8 mouse cellular contexts compared by ENCODE assay signal in the genomic region with DNA sequence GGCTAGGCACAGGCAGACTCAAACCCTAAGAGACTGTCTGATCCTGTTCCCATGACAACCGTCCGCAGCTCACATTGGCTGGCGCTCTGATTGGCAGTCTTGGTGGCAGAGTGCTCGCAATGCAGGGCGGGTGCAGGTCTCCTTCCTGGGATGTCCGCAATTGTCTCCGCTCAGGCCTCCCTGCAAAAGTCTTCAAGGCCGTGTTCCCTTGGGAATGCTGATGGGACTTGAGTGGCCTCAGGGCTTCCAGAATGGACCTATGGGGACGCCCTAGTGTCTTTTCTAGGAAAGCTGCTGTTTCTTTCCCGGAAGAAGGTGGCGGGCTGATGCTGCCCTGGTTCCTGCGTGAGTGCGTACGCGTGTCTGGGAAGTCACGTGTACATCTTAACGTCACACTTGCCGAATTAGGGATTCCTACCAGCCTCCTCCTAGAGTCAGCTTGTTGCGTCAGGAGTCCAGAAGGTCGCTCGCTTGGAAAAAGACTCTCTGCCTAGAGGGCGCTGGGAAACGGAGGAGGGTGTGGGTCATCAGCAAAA.
DNase-seq lines count a peak whose midpoint lies in the region; ATAC-seq lines count a peak whose summit lies in the region.

No protein-coding gene starts in this region.

- H3K9me3 ChIP-seq in forebrain, embryonic 11.5 days (ENCODE audit: control insufficient read depth, low read length), result no peaks in the 10 kb centered on the region
- peaks cover 7% of the 10 kb centered on the region for H3K9me3 ChIP-seq in heart, embryonic 16.5 days (replicated peaks; ENCODE audit: control insufficient read depth, low read length)
- H3K9me3 ChIP-seq in liver, embryonic 12.5 days (replicated peaks), result 0 out of 2 replicates have a peak, but pooled peaks cover 2% of the 10 kb centered on the region
- H3K9me3 ChIP-seq in stomach, embryonic 14.5 days (ENCODE audit: control insufficient read depth, low read depth, low read length), result no peaks in the 10 kb centered on the region

- peak overlapping the region; percentile 53 for H3K4me3 ChIP-seq in brown adipose tissue, adult 24 weeks (ENCODE audit: insufficient read depth, low read depth, low read length)
- peak overlapping the region; percentile 41 for H3K4me3 ChIP-seq in forebrain, embryonic 11.5 days (ENCODE audit: low read depth, low read length)
- peak overlapping the region; percentile 60 for H3K4me3 ChIP-seq in heart, embryonic 16.5 days (ENCODE audit: low read length)
- H3K4me3 ChIP-seq in liver, embryonic 12.5 days, result peak overlapping the region; percentile 46
- peak overlapping the region; percentile 39 for H3K4me3 ChIP-seq in stomach, embryonic 14.5 days (ENCODE audit: low read depth, low read length)

- H3K4me1 ChIP-seq in brown adipose tissue, adult 24 weeks (ENCODE audit: control insufficient read depth, insufficient read depth, insufficient read length, low read length), result no peaks in the 10 kb centered on the region
- no peaks in the 10 kb centered on the region for H3K4me1 ChIP-seq in forebrain, embryonic 11.5 days (replicated peaks; ENCODE audit: control insufficient read depth, insufficient read depth, low read length)
- peaks cover 25% of the 10 kb centered on the region for H3K4me1 ChIP-seq in heart, embryonic 16.5 days (ENCODE audit: control insufficient read depth, insufficient read depth, low read length)
- peaks cover 7% of the 10 kb centered on the region; the same call in 1 of the 2 replicates for H3K4me1 ChIP-seq in liver, embryonic 12.5 days
- H3K4me1 ChIP-seq in stomach, embryonic 14.5 days (ENCODE audit: control insufficient read depth, insufficient read depth, low read length), result no peaks in the 10 kb centered on the region

- H3K27ac ChIP-seq in brown adipose tissue, adult 24 weeks (replicated peaks; ENCODE audit: low read depth, low read length), result no peak overlapping the region; the same call in 1 of the 2 replicates
- no peak overlapping the region for H3K27ac ChIP-seq in forebrain, embryonic 11.5 days (ENCODE audit: low read depth, low read length)
- H3K27ac ChIP-seq in heart, embryonic 16.5 days (ENCODE audit: low read length), result peak overlapping the region; percentile 95
- no peak overlapping the region for H3K27ac ChIP-seq in liver, embryonic 12.5 days
- peak overlapping the region; percentile 33; the same call in 1 of the 2 replicates for H3K27ac ChIP-seq in stomach, embryonic 14.5 days (ENCODE audit: low read length)

- H3K9ac ChIP-seq in forebrain, embryonic 11.5 days (ENCODE audit: low read length), result peak overlapping the region; percentile 60
- H3K9ac ChIP-seq in heart, embryonic 16.5 days (ENCODE audit: low read length), result peak overlapping the region; percentile 73
- no peak overlapping the region for H3K9ac ChIP-seq in liver, embryonic 12.5 days
- H3K9ac ChIP-seq in stomach, embryonic 14.5 days (replicated peaks; ENCODE audit: low read depth, low read length), result peak overlapping the region; percentile 28

- peak overlapping the region; percentile 88 for H3K4me2 ChIP-seq in forebrain, embryonic 11.5 days (ENCODE audit: low read depth, low read length, severe bottlenecking)
- H3K4me2 ChIP-seq in heart, embryonic 16.5 days (ENCODE audit: low read depth, low read length), result peak overlapping the region; percentile 79
- H3K4me2 ChIP-seq in liver, embryonic 12.5 days, result peak overlapping the region; percentile 64
- H3K4me2 ChIP-seq in stomach, embryonic 14.5 days (replicated peaks; ENCODE audit: low read depth, low read length), result peak overlapping the region; percentile 90

- peak; percentile 90 for ATAC-seq in CD4-positive, CD25-positive, alpha-beta regulatory T cell, adult 4 months
- ATAC-seq in forebrain, embryonic 11.5 days (replicated peaks; ENCODE audit: low FRiP score), result peak; percentile 97
- ATAC-seq in heart, embryonic 16.5 days (replicated peaks; ENCODE audit: extremely low read depth, insufficient read depth, low FRiP score), result peak; percentile 65
- ATAC-seq in liver, embryonic 12.5 days, result peak; percentile 70
- ATAC-seq in stomach, embryonic 14.5 days (ENCODE audit: insufficient number of reproducible peaks, insufficient read depth, low FRiP score, low read depth), result peak; percentile 88

- under 1% methylated on average over 23 of the region's 23 CpGs for WGBS in forebrain, embryonic 11.5 days
- WGBS in heart, embryonic 16.5 days, result under 1% methylated on average over 23 of the region's 23 CpGs
- WGBS in liver, embryonic 12.5 days (ENCODE audit: insufficient replicate concordance), result under 1% methylated on average over 23 of the region's 23 CpGs
- under 1% methylated on average over 23 of the region's 23 CpGs for WGBS in stomach, embryonic 14.5 days

- no peaks in the 10 kb centered on the region for H3K36me3 ChIP-seq in forebrain, embryonic 11.5 days (ENCODE audit: control insufficient read depth, insufficient read depth, low read length)
- peaks cover 4% of the 10 kb centered on the region; the same call in 1 of the 2 replicates for H3K36me3 ChIP-seq in heart, embryonic 16.5 days (ENCODE audit: control insufficient read depth, insufficient read depth)
- no peaks in the 10 kb centered on the region for H3K36me3 ChIP-seq in liver, embryonic 12.5 days
- H3K36me3 ChIP-seq in stomach, embryonic 14.5 days (ENCODE audit: control insufficient read depth, insufficient read depth, low read length), result no peaks in the 10 kb centered on the region

- no peaks in the 10 kb centered on the region for H3K27me3 ChIP-seq in forebrain, embryonic 11.5 days (ENCODE audit: control insufficient read depth, insufficient read depth, low read length)
- H3K27me3 ChIP-seq in heart, embryonic 16.5 days (ENCODE audit: control insufficient read depth, insufficient read depth, low read length), result no peaks in the 10 kb centered on the region
- H3K27me3 ChIP-seq in liver, embryonic 12.5 days (replicated peaks), result peaks cover 28% of the 10 kb centered on the region
- H3K27me3 ChIP-seq in stomach, embryonic 14.5 days (ENCODE audit: control insufficient read depth, insufficient read depth, low read length), result no peaks in the 10 kb centered on the region

- DNase-seq in forebrain, embryonic 11.5 days (ENCODE audit: low spot score), result peak; percentile 90
- DNase-seq in kidney, postnatal 14 days, result peak; percentile 83
- DNase-seq in naive thymus-derived CD4-positive, alpha-beta T cell, adult 2 months (ENCODE audit: low read depth), result peak; percentile 92

Comparison
In these comparisons a context has a peak if more than half of its experiments do, and no peak if none do; other contexts are left out.
1. H3K27ac ChIP-seq: peak in heart, embryonic 16.5 days (single experiment) and stomach, embryonic 14.5 days (single experiment); none in brown adipose tissue, adult 24 weeks (single experiment), forebrain, embryonic 11.5 days (single experiment) and liver, embryonic 12.5 days (single experiment).
2. Peak in every context shown above with its lines, with median percentiles within 50 percentile points of each other: ATAC-seq, H3K4me3 ChIP-seq, DNase-seq and H3K4me2 ChIP-seq.